Mouse (Mus musculus) myocyte (in vitro differentiated cells): ENCODE data around the gene Cenpx. TPM values are rescaled to one million over a fixed set of nuclear protein-coding genes. Genes with fewer than 3 reads are reported as not detected.

Experiments used
- H3K27me3 ChIP-seq: one replicate; pipeline ENCODE4 v1.6.1; 2011; ENCODE audit not compliant: control insufficient read depth, insufficient read depth, insufficient read length
- H3K36me3 ChIP-seq: one replicate; pipeline ENCODE4 v1.6.1; 2011; ENCODE audit not compliant: control insufficient read depth, insufficient read depth
- H3K4me2 ChIP-seq: one replicate; pipeline ENCODE4 v1.6.1; 2011; ENCODE audit warnings: low read depth, control low read depth
- H3K4me3 ChIP-seq: one replicate; pipeline ENCODE4 v1.5.1; 2011; ENCODE audit warnings: mild to moderate bottlenecking, control low read depth, moderate library complexity
- H3K79me2 ChIP-seq: one replicate; pipeline ENCODE4 v1.6.1; 2011; ENCODE audit not compliant: control insufficient read depth, insufficient read depth
- H3ac ChIP-seq: one replicate; pipeline ENCODE4 v1.6.1; 2011; ENCODE audit not compliant: control insufficient read depth, insufficient read length
- CEBPB ChIP-seq: IDR thresholded peaks from 2 replicates; pipeline ENCODE4 v1.6.1; 2011; ENCODE audit warnings: mild to moderate bottlenecking, moderate library complexity; ENCODE audit not compliant: poor library complexity, insufficient read depth, severe bottlenecking
- E2F4 ChIP-seq: IDR thresholded peaks from one replicate; pipeline ENCODE4 v1.6.1; 2011; ENCODE audit warnings: mild to moderate bottlenecking, control low read depth, moderate library complexity; ENCODE audit not compliant: insufficient read depth
- MAX ChIP-seq: IDR thresholded peaks from one replicate; pipeline ENCODE4 v1.6.1; 2011; ENCODE audit warnings: low read depth, mild to moderate bottlenecking, control low read depth
- MYOD1 ChIP-seq, 3 experiments: IDR thresholded peaks; one replicate each; pipeline ENCODE4 v1.6.1; 2011; ENCODE audit warnings: control low read depth in 2 of 3, low read depth in 2 of 3, mild to moderate bottlenecking in 2 of 3, moderate library complexity in 1 of 3; ENCODE audit not compliant: insufficient read length in 2 of 3, control insufficient read depth in 1 of 3
- MYOG ChIP-seq, 3 experiments: IDR thresholded peaks; one replicate each; pipeline ENCODE4 v1.6.1; 2011; ENCODE audit warnings: control low read depth in 2 of 3, low read depth in 2 of 3, mild to moderate bottlenecking in 2 of 3; ENCODE audit not compliant: insufficient read length in 2 of 3, control insufficient read depth in 1 of 3, insufficient read depth in 1 of 3
- POLR2A ChIP-seq: IDR thresholded peaks from one replicate; pipeline ENCODE4 v1.6.1; 2011; ENCODE audit warnings: low read depth, mild to moderate bottlenecking, control low read depth, moderate library complexity; ENCODE audit not compliant: insufficient read length
- POLR2AphosphoS2 ChIP-seq: IDR thresholded peaks from one replicate; pipeline ENCODE4 v1.6.1; 2011; ENCODE audit warnings: low read depth, control low read depth; ENCODE audit not compliant: insufficient read length
- REST ChIP-seq: IDR thresholded peaks from one replicate; pipeline ENCODE4 v1.6.1; 2011; ENCODE audit warnings: mild to moderate bottlenecking, control low read depth, moderate library complexity; ENCODE audit not compliant: insufficient read depth, insufficient read length
- SRF ChIP-seq: IDR thresholded peaks from one replicate; pipeline ENCODE4 v1.6.1; 2011; ENCODE audit warnings: low read depth; ENCODE audit not compliant: control insufficient read depth, insufficient read length
- TCF12 ChIP-seq: IDR thresholded peaks from one replicate; pipeline ENCODE4 v1.6.1; 2011; ENCODE audit warnings: mild to moderate bottlenecking, control low read depth; ENCODE audit not compliant: poor library complexity, insufficient read depth, severe bottlenecking
- TCF3 ChIP-seq: IDR thresholded peaks from one replicate; pipeline ENCODE4 v1.6.1; 2011; ENCODE audit warnings: low read depth, control low read depth; ENCODE audit not compliant: insufficient read length
- USF1 ChIP-seq: IDR thresholded peaks from one replicate; pipeline ENCODE4 v1.6.1; 2011; ENCODE audit warnings: low read depth, mild to moderate bottlenecking, control low read depth, moderate library complexity
- polyA plus RNA-seq: library from polyadenylated mRNA; unstranded; fragments of >200 nt; fragmentation: generic; extraction: Trizol; gene quantifications from one replicate; pipeline ENCODE4 v1.2.1, GENCODE M21; 2012; ENCODE audit warnings: missing spikeins

Gene Cenpx
- polyA plus RNA-seq, 1 experiment = 42.5 TPM

GRCm38 (mm10) chr11:120696568-120696967, 17.0 kb downstream of the Cenpx start:
- no peak overlapping the region for H3ac ChIP-seq
- TF ChIP-seq MAX (no peak), MYOG (IDR thresholded peaks at IDR 0.05; ENCODE audit: control insufficient read depth in 1 of 3, insufficient read depth in 1 of 3, insufficient read length in 2 of 3, low read depth in 2 of 3) (no peak), POLR2AphosphoS2 (no peak), MYOD1 (IDR thresholded peaks at IDR 0.05; ENCODE audit: control insufficient read depth in 1 of 3, insufficient read length in 2 of 3, low read depth in 2 of 3) (no peak), USF1 (no peak), POLR2A (no peak), SRF (no peak), E2F4 (no peak), TCF3 (no peak), REST (no peak), CEBPB (no peak)
- peaks cover 3% of the 10 kb centered on the region for H3K79me2 ChIP-seq
- no peaks in the 10 kb centered on the region for H3K27me3 ChIP-seq
- H3K4me2 ChIP-seq = no peak overlapping the region
- peaks cover 12% of the 10 kb centered on the region for H3K36me3 ChIP-seq
- H3K4me3 ChIP-seq = no peak overlapping the region

GRCm38 (mm10) chr11:120695641-120696040, 17.9 kb downstream of the Cenpx start:
- no peak for TF ChIP-seq USF1
- H3ac ChIP-seq = no peak overlapping the region
- H3K4me3 ChIP-seq = no peak overlapping the region
- no peak overlapping the region for H3K4me2 ChIP-seq
- H3K79me2 ChIP-seq = peaks cover 3% of the 10 kb centered on the region
- peaks cover 16% of the 10 kb centered on the region for H3K36me3 ChIP-seq
- no peaks in the 10 kb centered on the region for H3K27me3 ChIP-seq

GRCm38 (mm10) chr11:120695184-120695583, 18.4 kb downstream of the Cenpx start:
- Histone ChIP-seq H3K4me3 (no peak overlapping the region), H3K79me2 (peaks cover 3% of the 10 kb centered on the region), H3K36me3 (peaks cover 17% of the 10 kb centered on the region), H3K4me2 (no peak overlapping the region), H3ac (no peak overlapping the region), H3K27me3 (no peaks in the 10 kb centered on the region)
- TF ChIP-seq CEBPB (no peak), USF1 (no peak), REST (no peak), SRF (no peak), TCF12 (no peak), POLR2AphosphoS2 (no peak), MAX (no peak), E2F4 (no peak), TCF3 (no peak), MYOD1 (IDR thresholded peaks at IDR 0.05; ENCODE audit: control insufficient read depth in 1 of 3, insufficient read length in 2 of 3, low read depth in 2 of 3) (no peak), MYOG (IDR thresholded peaks at IDR 0.05; ENCODE audit: control insufficient read depth in 1 of 3, insufficient read depth in 1 of 3, insufficient read length in 2 of 3, low read depth in 2 of 3) (no peak), POLR2A (no peak)

GRCm38 (mm10) chr11:120693461-120693860, 20.1 kb downstream of the Cenpx start:
- TF ChIP-seq MYOG (IDR thresholded peaks at IDR 0.05; ENCODE audit: control insufficient read depth in 1 of 3, insufficient read depth in 1 of 3, insufficient read length in 2 of 3, low read depth in 2 of 3) = no peak
- TF ChIP-seq TCF12 = no peak
- no peak for TF ChIP-seq POLR2A
- TF ChIP-seq SRF = no peak
- TF ChIP-seq E2F4 = no peak
- no peak for TF ChIP-seq CEBPB
- TF ChIP-seq MYOD1 (IDR thresholded peaks at IDR 0.05; ENCODE audit: control insufficient read depth in 1 of 3, insufficient read length in 2 of 3, low read depth in 2 of 3) = no peak
- no peak for TF ChIP-seq USF1
- no peak for TF ChIP-seq TCF3
- TF ChIP-seq POLR2AphosphoS2 = no peak
- no peak for TF ChIP-seq REST
- no peak for TF ChIP-seq MAX
- H3ac ChIP-seq = no peak overlapping the region
- no peak overlapping the region for H3K4me2 ChIP-seq
- no peak overlapping the region for H3K4me3 ChIP-seq
- H3K79me2 ChIP-seq = peaks cover 3% of the 10 kb centered on the region
- peaks cover 21% of the 10 kb centered on the region for H3K36me3 ChIP-seq
- H3K27me3 ChIP-seq = no peaks in the 10 kb centered on the region

GRCm38 (mm10) chr11:120692471-120693011, 21.0 kb downstream of the Cenpx start:
- H3K36me3 ChIP-seq = peaks cover 27% of the 10 kb centered on the region

More at GRCm38 (mm10) chr11:120692471-120693011, 21.0 kb downstream of the Cenpx start:
- Histone ChIP-seq H3ac (no peak overlapping the region), H3K27me3 (no peaks in the 10 kb centered on the region), H3K4me2 (no peak overlapping the region), H3K79me2 (peaks cover 3% of the 10 kb centered on the region), H3K4me3 (no peak overlapping the region)
- TF ChIP-seq E2F4 (no peak), POLR2AphosphoS2 (no peak), POLR2A (no peak), TCF12 (no peak), SRF (no peak), TCF3 (no peak), MYOD1 (IDR thresholded peaks at IDR 0.05; ENCODE audit: control insufficient read depth in 1 of 3, insufficient read length in 2 of 3, low read depth in 2 of 3) (no peak), REST (no peak)
